Mouse (Mus musculus) urinary bladder, postnatal 4 days (tissue): ENCODE data around the gene Atf1.

Experiments
- DNase-seq, 2 experiments: peaks; one replicate each; pipeline ENCODE4 v3.0.0; 2021 to 2022; ENCODE audit warnings: low spot score in 2 of 2

Atf1 gene

GRCm38 (mm10) chr15:100227663-100228534 lies at the start of gene Atf1:
TSS of gene Atf1 (plus strand) at chr15:100227819.
- DNase-seq: peak; percentile 88 to 94

- no peak for DNase-seq
These were observed 49.1 kb upstream of the Atf1 start for GRCm38 (mm10) chr15:100178487-100178886.

- DNase-seq: no peak
These were observed 47.9 kb upstream of the Atf1 start for GRCm38 (mm10) chr15:100179685-100180084.

- DNase-seq: no peak
These were observed 47.4 kb upstream of the Atf1 start for GRCm38 (mm10) chr15:100180221-100180620.

GRCm38 (mm10) chr15:100181841-100182240 lies 45.8 kb upstream of the Atf1 start:
- no peak for DNase-seq

- DNase-seq: no peak
These were observed 44.9 kb upstream of the Atf1 start for GRCm38 (mm10) chr15:100182526-100183280.

GRCm38 (mm10) chr15:100183510-100183909 lies 44.1 kb upstream of the Atf1 start:
- DNase-seq: no peak

GRCm38 (mm10) chr15:100184821-100185496 lies 42.7 kb upstream of the Atf1 start:
- DNase-seq: no peak

- DNase-seq: no peak
These were observed 41.4 kb upstream of the Atf1 start for GRCm38 (mm10) chr15:100186234-100186633.

GRCm38 (mm10) chr15:100186882-100187672 lies 40.5 kb upstream of the Atf1 start:
- DNase-seq: no peak

GRCm38 (mm10) chr15:100188542-100188941 lies 39.1 kb upstream of the Atf1 start:
- no peak for DNase-seq

GRCm38 (mm10) chr15:100188962-100189404 lies 38.6 kb upstream of the Atf1 start:
- DNase-seq: no peak

GRCm38 (mm10) chr15:100190083-100190482 lies 37.5 kb upstream of the Atf1 start:
- DNase-seq: no peak

GRCm38 (mm10) chr15:100198983-100199745 lies 28.5 kb upstream of the Atf1 start:
- DNase-seq: no peak

GRCm38 (mm10) chr15:100199790-100200189 lies 27.8 kb upstream of the Atf1 start:
- no peak for DNase-seq

- no peak for DNase-seq
These were observed 25.8 kb upstream of the Atf1 start for GRCm38 (mm10) chr15:100201806-100202205.

- DNase-seq: no peak
These were observed 25.1 kb upstream of the Atf1 start for GRCm38 (mm10) chr15:100202431-100203015.

- DNase-seq: no peak
These were observed 23.0 kb upstream of the Atf1 start for GRCm38 (mm10) chr15:100204574-100204973.

GRCm38 (mm10) chr15:100210013-100210412 lies 17.6 kb upstream of the Atf1 start:
- no peak for DNase-seq

GRCm38 (mm10) chr15:100213339-100213738 lies 14.3 kb upstream of the Atf1 start:
- no peak for DNase-seq
